Mouse (Mus musculus) cerebellum, adult 2 months (tissue): ENCODE results near the gene Fgfr2.

Experiments
- CTCF ChIP-seq: fragments of 200-500 bp; IDR thresholded peaks from 2 replicates; pipeline ENCODE4 v1.5.1; 2011; ENCODE audit warnings: low read depth, mild to moderate bottlenecking, control low read depth, low read length, moderate library complexity, borderline replicate concordance; ENCODE audit not compliant: insufficient read depth
- POLR2A ChIP-seq: fragments of 200-500 bp; IDR thresholded peaks from 2 replicates; pipeline ENCODE4 v1.6.1; 2011; ENCODE audit warnings: low read length, control low read depth, borderline replicate concordance; ENCODE audit not compliant: insufficient read depth

DNA sequence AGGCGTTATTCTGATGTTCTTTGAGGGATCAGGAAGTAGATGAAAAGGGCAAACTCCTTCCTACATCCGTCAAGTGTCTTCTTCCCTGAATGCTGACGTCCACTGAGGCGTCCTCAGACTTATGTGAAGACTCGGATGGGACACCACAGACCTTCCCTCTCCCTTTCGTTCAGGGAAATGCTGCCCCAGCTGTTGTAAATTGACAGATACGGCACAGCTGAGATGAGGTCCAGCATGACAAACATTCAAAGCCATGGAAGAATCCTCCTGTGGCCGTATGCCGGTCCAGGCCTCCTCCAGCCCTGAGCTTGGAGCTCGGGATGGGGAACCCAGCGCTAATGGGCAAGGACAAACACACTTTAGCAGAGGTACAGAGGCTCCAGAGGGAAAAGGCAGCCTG lies 373.6 kb downstream of the Fgfr2 start:
- TF ChIP-seq POLR2A = no peak
- no peak for TF ChIP-seq CTCF
